Mouse (Mus musculus) lung, postnatal 4 days (tissue): ENCODE results near the gene Accsl.

Experiments
- DNase-seq, 2 experiments: peaks; one replicate each; pipeline ENCODE4 v3.0.0; 2021

The Accsl gene

DNA sequence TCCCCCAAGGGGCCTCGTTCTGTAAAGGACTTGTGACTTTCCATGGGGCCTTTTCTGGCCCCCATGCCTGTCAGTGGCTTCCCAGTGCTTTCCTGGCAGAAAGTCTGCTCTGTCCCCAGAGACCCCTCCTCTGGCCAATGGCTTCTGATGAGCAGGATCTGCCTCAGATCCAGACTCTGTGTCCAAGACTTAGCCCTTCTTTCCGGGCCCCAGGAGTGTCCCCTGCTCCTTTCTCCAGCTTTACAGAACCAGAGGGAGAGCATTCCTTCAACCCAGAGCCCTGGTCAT, 5.2 kb upstream of the Accsl start:
- DNase-seq, result no peak

DNA sequence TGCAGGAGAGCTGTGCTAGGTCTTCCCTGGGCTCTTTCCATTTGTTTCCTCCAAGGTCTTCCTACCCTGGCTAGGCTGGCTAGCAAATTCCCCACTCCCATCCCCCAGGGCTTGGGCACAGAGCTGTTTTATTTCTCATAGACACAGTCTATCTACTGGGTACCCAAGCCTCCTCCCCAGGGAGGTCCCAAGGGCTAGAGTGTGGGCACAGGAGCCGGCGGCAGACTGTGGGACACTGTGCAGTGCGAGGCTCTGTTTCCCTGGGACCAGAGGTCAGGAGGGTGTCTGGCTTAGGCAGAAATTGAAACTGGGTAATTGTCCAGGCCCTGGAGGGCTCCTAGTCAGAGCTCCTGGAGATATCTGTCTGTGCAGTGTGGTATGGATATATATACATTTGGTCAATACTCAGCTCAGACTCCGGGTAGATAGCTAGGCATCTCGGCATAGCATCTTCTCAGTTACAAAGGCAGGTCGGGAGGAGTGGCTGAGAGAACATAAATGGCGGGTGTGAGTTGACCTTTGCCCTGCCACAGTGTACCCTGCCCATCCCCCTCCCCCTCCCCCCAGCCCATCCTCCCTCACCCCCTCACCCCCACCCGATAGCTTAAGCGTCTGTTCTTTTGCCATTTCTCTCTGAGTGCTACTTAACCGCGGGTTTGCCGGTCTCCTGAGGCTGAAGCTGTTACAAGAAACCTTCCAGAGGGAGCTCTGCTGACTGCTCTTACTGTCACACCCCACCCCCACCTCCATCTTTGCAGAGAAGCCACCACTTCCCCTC, 4.7 kb upstream of the Accsl start:
- DNase-seq, result peak in 1 of 2 experiments; percentile 60

DNA sequence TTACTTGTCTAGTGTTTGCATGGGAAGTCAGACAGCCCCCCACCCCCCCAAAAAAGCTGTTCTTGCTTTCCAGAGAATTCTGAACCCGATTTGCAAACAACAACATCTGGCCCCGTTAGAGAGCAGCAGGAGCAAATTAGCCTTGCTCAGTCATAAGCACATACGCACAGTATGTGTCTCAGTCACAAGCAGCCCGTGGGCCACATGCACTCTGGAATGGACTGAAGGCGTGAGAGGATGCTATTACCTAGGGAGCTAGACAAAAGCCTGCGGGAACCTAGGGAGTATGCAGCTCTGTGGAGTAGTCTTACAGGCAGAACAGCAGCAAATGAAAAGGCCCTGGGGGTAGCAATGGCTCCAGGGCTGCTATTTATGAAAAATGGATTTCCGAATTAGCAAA, 3.3 kb upstream of the Accsl start:
- no peak for DNase-seq

DNA sequence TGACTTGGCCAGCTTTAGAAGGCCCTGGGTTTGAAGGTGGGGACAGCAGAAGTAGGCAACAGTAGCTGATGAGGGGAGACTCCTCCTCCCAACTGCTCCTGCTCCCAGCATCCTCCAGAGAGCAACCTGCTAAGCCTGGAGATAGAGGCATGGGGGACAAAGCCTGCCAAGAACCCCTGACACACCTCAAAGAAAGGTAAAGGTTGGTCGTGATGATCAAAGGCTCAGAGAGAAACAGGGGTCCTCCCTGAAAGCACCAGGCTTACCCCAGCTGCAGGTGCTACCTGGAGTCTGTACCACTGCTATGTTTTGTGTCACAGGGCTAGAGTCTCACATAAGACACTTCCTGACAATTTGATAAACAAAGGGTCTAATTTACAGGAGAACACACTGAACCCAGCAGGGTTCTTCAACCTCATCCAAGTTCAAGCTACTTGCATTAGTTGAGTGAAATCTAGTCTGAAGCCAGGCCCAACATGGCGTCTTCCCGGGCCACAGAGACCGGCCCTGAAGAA, 2.5 kb upstream of the Accsl start:
- DNase-seq, result no peak

DNA sequence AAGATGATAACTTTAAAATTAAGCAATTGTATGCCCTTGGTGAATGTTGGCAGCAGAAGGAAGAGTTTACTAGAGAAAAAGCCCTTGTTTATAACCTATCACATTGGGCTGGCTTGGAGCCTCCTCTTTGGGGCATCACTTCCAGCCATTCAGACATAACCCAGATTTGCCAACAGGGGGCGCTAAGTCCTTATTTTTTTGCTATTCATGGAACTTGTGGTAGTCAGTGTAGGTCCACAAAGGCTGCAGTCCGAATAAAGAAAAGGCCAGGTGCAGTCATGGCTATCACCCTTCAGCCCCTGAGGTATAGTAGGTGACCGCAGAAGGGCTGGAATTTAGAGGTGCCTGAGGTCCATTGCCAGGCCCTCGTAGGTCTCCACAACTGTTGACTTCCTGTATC, 1.9 kb upstream of the Accsl start:
- peak; percentile 63 to 83 for DNase-seq

DNA sequence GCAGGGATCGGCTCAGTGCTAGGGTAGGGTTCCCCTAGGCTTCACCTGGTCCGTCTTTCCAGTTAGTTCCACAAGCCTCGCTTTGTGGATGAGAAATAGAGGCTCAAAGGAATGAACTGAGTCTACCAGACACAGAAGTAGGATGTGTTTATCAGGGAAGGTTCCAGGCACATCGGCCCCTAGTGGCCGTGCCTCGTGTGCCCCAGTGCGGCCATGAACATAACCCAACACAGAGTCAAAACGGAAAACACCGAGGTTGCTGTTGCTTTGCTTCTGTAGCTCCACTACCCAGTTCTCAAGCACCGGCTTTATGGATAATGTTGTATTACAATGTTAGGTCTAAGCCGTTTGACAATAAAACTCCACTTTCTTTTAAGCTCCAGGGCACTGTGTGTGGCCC, 391 bp downstream of the Accsl start:
- DNase-seq, result no peak

DNA sequence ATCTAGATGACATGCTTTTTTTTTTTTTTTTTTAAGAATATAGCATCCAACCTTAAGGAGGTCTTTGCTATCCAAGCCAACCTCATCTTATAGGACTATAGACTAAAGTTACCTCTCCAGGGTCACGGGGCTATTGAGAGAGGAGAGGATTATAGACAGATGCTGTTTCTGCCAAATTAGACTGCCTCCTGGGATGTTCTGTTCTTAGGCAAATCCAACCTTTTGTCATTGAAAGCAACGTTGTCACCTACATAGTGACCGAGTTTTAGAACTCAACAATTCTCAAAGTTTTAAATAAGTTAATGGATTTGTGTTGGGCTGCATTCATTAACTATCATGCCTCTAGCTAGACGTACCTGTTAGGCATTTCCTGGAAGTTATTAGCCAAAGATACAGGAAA, 5.7 kb downstream of the Accsl start:
- no peak for DNase-seq

DNA sequence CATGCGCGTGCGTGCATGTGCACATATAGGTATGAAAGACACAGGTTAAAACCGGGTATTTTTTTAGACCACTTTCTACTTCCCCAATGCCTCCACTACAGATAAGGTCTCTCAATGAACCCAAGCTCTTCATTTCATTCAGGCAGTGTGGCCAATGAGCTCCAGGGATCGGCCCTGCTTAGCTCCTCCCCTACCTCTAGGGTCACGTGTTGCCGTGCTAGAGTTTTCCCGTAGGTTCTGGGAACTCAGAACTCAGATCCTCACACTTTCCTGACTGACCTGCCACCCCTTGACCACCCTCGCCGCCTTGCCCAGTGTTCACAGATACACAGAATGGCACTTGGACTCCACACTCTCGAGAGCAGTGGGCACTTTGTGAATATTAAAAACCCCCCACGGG, 10.1 kb downstream of the Accsl start:
- DNase-seq, result no peak

DNA sequence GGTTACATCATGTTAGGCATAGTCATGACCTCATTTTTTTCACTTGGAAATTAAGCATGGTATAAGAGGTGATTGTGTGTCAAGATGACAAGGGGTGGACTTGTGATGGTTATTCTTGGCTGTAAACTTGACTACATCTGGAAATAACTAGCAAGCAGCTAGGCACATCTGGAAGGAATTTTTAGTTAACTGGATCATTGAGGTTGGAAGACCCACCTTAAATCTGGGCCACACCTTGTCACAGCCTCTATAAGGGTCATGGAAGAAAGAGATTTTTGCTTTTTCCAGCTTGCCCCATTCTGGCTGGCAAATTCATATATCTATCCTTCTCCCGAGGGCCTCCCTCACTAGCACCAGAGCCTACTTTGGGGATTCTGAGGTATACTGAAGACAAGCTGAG, 17.7 kb downstream of the Accsl start:
- no peak for DNase-seq

DNA sequence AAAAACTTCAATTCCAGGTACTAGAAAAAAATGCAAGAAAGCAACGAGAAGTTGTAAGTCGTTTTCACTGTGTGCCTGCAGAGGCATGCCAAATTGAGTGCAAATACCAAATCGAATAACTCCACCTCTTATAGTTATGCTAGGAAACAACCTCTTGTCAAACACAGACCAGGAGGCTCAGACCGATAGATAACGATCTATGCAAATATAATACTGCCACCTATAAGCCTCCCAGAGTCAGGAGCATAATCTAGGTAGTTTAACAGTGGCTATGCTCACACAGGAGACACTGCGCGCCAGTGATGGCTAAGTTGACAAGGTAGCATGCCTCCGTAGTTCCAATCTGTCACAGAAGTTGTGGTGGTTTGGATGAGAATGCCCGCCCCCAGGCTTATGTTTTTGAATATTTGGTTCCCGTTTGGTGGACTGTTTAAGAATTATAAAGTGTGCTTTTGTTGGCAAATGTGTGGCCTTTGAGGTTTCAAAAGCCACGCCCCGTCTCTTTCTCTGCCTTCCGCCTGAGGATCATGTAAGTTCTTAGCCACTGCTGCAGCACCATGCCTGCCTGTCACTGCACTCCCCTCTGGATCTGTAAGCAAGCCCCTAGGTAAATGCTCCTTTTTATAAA, 18.5 kb downstream of the Accsl start:
- DNase-seq, result no peak

DNA sequence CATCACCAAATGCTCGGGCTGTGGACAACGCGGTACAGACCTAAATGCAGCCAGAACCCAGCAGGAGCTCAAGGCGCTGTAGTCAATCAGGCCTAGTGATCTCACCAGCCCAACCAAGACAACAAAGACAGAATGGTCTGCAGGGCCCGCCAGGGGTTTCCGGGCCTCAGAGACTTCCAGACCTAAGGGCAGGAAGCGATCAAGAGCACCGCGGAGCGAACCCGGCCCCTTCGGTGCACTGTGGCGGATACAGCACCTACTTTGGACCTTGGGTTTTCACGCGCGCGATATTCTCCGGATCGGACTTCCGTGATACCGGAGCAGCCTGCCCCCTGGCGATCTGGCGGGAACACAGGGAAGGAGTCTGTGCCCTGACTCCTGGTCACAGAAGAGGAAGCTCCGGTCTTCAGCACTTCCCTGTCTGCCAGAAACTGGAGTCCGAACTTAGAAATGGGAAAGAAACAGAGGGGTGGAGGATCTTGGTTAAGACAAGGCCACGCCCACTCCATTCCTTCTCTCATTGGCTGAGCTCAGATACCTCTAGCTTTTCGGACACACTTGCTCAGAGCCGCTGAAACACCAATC, 19.4 kb downstream of the Accsl start, which contains the start of gene Accs:
Gene Accs (minus strand): TSS at position 439 of the 585 bp plus-strand sequence.
- DNase-seq, result peak; percentile 87 to 88

DNA sequence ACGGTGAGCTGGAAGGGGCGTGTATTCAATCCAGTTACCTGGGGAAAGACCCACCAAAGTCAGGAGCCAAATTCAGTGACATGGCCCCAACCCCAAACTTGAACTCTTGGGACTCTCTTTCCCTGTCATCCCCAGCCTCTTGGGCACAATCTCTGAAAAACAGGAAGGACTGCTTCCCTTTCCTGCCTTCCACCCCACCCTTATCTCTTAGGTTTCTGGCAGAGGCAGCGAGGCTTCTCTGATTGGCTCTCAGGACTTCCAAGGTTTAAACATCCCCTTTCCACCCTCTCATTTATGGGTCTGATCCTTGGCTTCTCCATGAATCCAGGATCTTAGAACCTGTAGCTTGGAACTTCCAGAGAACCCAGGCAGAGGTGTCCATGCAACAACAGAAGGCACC, 27.6 kb downstream of the Accsl start:
- DNase-seq, result no peak

DNA sequence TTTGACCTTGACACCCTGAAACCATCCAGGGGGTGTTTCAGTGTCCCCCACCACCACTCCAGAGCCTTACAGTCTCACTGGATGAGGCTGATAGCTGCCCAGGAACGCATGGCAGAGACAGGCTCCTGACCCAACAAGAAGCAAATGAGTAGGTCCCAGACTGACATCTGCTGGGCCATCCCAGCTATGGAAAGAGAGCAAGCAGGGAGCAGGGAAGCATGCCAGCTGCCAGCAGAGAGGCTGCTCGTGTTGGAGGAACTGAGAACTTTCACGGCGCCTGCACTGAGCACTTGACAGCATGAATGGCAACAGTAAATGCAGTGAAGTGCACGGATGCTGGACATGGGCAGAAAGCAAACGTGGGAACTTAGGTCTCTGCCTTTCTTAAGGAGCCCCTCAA, 28.8 kb downstream of the Accsl start:
- no peak for DNase-seq

DNA sequence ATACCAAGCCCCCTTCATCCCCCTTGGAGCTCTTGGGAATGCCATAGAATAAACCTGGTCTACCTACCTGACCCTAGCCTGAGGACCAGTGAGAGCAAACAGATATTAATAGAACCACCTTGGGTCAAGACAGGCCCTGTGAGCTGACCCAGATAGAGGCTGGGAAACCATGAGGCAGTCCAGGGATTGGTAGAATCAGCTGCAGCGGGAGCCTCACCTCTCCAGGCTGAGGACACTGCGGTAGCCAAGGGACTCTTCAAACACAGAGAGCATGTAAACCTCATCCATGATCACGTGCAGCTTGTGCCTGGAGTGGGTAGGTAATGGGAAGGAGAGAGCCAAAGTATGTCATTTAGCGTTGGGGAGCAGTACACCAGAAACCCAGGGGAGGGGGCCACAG, 30.0 kb downstream of the Accsl start:
- DNase-seq, result no peak

DNA sequence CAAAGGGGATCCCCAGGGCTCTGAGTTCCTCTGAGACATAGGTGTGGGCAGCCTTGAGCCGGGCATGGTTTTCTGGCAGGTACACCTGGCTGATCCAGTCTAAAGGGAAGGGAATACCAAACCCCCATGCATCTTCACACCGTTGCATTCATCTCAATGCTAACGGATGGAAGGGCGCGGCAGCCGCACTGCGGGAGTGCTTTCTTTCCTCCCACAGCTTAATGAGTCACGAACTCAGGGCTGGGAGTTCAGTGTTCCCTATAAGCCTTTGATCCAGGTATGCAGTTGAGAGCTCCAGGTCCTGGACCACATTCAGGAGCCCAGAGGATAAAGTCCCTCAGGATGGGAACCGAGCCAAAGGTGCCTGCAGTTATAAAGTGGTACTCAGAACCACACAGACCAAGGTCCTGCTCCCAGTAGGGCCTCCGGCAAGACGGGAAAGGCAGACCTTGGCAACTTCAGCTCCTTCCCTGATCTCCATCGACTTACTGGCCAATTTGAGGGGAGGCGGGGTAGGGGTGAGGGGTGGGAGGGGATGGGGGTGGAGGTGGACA, 32.6 kb downstream of the Accsl start:
- DNase-seq, result no peak

DNA sequence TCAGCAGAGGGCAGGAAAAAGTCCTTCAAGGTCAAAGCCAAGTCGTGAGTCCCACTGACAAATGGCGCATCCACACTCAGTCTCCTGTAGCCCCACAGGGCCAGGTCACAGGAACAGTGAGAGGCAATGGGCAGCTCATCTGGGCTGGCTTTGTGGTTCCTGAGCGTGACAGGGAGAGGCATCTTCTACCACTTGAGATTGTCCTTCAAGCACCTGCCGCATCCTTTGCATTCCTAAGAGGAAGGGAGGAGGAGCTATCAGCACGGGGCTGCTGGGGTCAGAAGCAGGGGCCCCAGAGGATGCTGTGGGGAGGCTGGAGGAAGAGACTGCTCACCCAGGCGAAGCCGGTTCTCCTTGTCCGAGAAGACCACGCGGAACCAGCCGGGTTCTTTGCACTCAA, 33.4 kb downstream of the Accsl start:
- DNase-seq, result no peak

DNA sequence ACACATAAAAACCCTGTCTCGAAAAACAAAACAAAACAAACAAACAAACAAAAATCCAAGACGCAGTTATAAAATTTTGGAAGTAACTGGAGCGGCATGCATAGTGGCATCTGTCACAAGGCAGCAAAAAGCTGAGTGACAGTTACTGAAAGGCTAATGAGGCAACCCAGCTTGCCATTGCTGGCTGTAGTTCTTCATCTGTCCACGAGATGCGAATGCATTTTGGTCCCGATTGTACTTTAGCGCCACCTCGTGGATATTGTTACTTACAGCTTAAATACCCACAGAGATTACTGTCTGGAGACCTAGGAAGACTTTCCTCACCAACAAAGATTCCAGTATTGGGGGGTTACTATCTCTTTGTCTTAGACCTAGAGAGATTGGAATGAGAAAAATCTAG, 45.4 kb downstream of the Accsl start:
- peak; percentile 64 to 78 for DNase-seq

DNA sequence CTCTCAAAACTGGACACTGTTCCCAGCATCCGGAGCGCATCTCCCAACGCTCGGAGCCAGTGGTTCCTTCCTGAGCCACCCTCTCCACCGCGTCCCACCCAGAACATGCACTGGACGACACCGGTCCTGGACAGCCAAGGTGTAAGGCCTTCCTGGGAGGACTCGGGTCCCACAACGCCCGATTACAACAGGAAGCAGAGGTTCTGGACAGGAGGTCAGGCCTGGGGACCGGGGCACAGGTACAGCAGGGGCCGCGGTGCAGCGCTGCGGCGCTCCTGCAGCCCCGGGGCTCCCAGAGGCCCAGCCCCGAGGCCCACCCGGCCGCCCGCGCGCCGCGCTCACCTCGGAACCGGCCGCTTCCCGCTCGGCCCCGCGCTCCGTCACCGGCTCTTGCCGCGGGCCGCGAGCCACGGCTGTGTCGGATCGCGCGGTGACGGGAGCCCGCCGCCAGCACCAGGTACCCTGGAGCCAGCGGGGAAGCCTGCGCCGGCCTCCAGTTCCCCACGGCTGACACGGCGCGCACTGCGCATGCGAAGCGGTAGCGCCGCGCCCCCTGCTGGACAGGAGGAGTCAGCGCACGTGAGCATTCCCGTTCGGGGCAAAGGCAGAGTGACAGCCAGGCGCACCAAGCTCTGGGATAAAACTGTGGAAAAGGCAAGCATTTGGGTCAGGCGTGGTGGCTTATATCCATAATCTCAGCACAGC, 46.8 kb downstream of the Accsl start, which contains the start of gene Ext2:
Gene Ext2 (minus strand): TSS at position 524 of the 705 bp plus-strand sequence.
- DNase-seq, result peak; percentile 91 to 94

DNA sequence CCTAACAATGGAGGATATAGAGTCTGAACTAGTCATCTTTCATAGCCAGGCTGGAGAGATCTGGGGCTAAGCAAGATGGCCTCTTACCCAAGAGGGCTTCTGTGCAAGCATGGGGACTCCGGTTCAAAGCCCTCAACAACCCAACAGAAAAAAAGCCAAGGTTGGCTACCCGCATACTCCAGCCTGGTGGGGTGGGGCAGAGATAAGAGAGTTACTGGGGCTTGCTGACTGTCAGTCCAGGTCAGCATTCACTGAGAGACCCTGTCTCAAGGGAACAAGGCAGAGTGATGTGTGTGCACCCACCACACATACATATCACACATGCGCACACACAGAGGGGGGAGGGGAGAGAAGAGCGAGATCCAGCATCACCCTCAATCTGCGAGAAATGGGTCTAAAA, 51.2 kb downstream of the Accsl start:
- DNase-seq, result no peak

DNA sequence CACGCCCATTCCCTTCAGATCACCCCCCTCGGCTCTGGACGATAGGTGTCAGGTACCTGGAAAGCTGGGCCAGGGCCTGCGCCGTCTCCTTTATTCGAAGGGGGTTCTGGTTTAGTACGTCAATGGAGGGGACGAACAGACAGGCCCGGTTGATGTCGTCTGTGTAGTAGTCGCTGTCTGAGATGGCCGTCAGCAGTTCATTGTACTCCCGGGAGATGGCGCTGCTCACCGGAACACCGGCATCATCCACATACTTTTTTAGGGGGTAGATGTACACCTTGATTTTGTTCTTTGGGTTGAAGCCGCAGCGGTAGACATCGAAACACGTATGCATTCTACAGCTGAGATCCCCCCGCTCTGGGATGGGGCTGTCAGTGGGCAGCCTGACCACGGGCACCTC, 55.6 kb downstream of the Accsl start:
- no peak for DNase-seq

DNA sequence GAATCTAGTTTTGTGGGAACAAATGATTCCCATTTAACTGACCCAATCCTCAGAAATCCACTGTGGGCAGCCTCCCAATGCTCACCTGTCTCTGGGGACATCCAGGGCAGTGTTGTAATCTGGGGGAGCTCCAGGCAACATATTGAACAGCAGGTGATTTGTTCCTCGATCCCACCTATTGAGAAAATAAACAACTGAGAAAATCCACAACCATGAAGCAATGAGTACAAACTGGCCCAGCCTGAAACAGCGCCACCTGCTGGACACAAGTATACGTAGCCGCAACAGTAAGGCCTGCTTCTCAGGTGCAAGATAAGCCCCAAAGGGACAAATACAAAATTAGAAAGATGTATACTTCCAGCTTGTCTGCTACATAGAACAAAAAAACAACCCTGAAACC, 57.1 kb downstream of the Accsl start:
- peak in 1 of 2 experiments; percentile 71 for DNase-seq

DNA sequence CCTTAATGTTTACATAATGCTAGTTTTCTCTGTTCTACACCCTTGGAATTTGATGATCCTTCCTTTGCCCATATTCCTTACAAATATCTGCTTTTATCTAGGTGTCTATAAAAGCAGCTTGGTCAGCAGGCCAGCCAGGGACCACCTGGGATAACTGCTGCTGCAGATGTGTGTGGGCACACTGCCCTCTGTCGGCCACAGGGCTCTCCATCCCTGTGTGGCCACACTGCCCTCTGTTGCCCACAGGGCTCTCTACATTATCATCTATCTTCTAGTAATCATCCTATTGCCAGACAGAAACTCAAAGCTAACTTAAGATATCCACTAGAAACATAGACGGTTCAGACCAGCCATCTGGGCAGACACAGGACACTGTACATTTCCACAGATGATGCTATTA, 59.0 kb downstream of the Accsl start:
- DNase-seq, result peak; percentile 57 to 63

DNA sequence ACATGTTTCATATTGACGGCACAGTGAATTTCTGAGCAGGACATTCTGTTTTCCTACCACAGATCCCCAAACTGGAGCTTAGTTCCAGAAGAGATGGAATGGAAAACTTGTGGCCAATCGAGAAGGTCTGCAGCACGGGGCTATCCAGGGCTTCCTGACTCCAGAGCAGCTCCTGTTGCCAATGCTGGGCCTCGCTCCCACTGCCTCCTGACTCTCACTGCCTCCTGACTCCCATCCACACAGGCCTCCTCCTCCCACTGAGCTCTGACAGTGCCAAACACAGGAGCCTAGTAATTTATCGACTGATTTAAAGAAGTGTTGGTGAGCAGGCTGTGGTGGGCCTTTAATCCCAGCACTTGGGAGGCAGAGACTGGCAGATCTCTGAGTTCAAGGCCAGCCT, 60.9 kb downstream of the Accsl start:
- DNase-seq, result no peak
